Mouse (Mus musculus) megakaryocyte, adult 5-6 weeks (primary cell): ENCODE measurements around the gene Cfap61. TPM values are rescaled to one million over a fixed set of nuclear protein-coding genes. Genes with fewer than 3 reads are reported as not detected.
A peak's percentile ranks its signal among the peaks of the same experiment; 100 is the strongest.

Experiments
- ATAC-seq: 2 replicates; pipeline ENCODE4 v1.8.0; 2016; ENCODE audit warnings: mild to moderate bottlenecking, inconsistent platforms; ENCODE audit not compliant: poor library complexity, severe bottlenecking
- total RNA-seq, 2 experiments: library from RNA; stranded (forward) in 1 of 2; stranded (reverse) in 1 of 2; fragments of 153-499, 151-499 nt in 1 of 2; fragments of 221-1000, 200-1000 nt in 1 of 2; gene quantifications; 2 replicates each; pipeline versions ENCODE4 v1.2.3 to v1.2.4; 2015 to 2017

Cfap61 gene
- total RNA-seq, 2 experiments from 2014 or later: 0.07 to 0.44 TPM

DNA sequence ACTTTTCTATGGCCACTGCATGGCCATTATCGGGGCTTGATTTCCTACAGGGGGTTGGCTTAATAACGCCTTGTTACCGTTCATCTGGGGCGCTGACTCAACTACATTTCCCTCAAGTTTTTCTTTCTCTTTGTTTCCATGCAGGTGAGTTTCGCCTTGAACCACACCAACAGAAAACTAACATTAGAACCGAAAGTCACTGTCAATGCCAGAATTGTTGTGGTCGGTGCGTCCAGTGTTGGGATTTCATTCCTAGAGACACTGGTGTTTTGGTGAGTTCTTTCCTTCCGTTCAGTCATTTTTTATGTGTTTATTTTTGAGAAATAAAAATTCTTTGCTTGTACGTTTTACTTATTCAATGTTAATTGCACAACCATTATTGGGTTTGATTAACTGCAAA, 142.5 kb downstream of the Cfap61 start:
- ATAC-seq: no peak

DNA sequence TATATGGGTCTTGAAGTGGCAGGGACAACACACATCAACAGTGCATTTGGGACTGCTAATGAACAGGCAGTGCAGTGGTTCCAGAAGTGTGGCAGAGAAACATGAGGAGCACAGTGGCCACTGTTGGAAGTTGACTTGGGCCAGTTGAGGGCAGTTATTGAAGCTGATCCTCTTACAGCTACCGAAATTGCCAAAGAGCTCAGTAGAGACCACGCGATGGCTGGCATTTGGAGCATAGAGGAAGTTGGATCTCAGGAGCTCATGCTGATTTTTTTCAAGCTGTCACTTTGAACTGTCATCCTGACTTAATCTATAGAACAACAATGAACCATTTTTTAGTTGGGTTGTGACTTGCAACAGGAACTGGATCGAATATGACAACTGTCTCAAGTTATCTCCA, 145.7 kb downstream of the Cfap61 start:
- ATAC-seq: peak; percentile 52

DNA sequence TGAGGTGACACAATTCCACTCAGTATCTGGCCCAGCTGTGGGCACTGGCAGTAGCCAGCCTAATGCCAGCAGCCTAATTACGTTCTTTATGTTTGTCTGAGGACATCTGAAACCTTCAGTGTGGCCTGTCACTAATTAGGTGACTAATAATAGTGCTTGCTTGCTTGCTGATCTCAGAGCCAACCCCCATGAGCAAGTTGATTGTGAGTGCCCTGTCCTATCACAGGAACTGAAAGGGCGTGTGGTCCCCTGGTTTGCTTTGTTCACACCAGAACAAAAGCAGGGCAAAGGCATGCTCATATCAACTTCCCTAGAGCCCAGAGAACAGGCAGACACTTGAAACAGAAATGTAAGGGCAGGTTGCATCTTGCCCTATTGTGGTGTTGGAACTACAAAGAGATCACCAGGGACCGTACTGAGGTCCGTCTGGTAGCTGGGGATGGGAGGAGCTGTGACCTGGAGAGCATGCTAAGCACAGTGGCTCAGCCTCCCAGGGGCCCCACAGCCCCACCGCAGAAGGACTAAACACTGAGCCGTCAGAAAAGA, 148.8 kb downstream of the Cfap61 start:
- no peak for ATAC-seq

GRCm38 (mm10) chr2:146087411-146087810, 152.8 kb downstream of the Cfap61 start:
- ATAC-seq: no peak

DNA sequence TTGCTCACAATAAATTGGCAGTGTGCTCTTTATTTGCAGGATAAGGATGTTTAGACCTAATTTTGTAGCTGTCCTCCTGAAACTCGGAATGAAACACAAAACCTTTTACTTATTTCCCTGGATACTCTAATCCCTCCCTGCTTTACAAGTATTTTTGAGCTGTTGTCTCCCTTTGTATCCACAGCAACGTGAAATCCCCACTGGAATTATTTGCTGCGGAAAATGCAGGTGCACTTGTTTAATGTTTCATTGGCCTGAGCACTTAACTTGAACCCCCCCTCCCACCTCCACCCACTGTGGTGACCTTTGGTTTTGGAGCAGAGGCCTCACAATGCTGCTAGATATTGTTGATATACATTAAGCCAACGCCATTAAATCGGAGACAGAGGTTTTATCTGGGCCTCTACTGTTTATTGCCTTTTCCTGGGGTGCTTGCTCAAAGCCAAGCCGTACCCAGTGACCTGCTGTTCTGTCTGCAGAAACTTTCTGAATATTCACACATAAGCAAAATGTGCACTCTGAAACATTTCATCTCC, 154.6 kb downstream of the Cfap61 start:
- ATAC-seq: no peak

DNA sequence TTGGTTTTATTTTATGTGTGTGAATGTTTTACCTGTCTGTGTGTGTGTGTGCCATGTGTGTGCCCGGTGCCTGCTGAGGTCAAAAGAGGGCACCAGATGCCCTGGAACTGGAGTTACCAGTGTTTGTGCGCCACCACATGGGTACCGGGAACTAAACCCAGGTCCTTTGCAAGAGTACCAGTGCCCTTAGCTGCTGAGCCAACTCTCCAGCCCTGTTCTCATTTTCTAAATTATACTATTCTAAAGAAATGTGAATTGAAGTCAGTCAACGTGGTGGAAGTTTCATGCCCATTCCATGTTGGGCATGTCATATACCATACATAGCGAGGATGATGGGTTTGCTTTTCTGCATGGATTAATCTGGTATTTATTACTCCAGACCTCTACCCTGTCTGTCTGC, 162.9 kb downstream of the Cfap61 start:
- no peak for ATAC-seq

GRCm38 (mm10) chr2:146098853-146099717, 164.5 kb downstream of the Cfap61 start:
- ATAC-seq: peak; percentile 42

GRCm38 (mm10) chr2:146099838-146100237, 165.3 kb downstream of the Cfap61 start:
- ATAC-seq: peak; percentile 89

DNA sequence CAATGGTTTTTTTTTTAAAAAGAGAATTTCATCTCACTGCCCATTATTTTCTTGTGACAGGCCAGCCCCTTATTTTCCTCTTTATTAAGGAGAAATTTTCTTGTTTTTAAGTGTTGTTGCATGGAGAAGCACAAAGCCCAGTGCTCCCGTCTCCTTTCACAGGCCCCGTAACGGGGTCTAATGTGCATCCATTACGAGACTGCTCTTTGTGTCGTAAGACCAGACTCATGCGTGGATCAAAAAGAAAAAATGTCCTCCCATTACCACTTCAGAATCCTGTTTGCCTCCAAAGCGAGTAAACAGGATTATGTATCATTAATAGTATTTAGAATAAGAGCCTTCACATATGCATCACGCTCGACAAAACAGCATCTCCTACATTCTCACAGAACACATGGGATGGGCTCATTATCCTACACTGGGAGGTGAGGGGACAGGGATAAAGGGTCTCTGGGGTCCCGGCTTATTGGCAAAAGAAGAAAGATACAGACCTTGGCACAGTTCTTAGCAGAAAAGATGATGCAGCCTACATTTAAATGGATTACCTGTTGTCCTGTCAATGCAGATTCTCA, 166.0 kb downstream of the Cfap61 start:
- ATAC-seq: no peak

DNA sequence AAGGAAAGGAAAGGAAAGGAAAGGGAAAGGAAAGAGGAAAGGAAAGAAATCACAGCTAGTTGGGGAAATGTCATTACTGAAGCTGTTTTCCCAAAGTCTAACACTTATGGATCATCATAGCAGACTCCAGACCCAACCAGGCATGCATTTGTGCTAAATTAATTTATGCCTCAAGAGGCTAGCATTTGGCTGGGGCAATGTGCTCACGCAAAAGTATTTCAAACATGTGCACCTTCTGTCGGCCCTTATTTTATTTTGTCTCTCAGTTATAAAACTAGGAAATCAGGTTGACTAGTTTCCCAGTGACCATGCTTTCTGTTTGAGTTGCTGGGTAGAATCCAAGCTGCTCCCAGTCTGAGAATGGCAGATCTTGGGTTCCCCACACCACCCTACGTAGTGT, 168.0 kb downstream of the Cfap61 start:
- no peak for ATAC-seq

- no peak for ATAC-seq
Observed at GRCm38 (mm10) chr2:146105341-146105740, 170.8 kb downstream of the Cfap61 start.

- ATAC-seq: no peak
Observed at GRCm38 (mm10) chr2:146107980-146108379, 173.4 kb downstream of the Cfap61 start.

- no peak for ATAC-seq
Observed at GRCm38 (mm10) chr2:146109921-146110320, 175.3 kb downstream of the Cfap61 start.

DNA sequence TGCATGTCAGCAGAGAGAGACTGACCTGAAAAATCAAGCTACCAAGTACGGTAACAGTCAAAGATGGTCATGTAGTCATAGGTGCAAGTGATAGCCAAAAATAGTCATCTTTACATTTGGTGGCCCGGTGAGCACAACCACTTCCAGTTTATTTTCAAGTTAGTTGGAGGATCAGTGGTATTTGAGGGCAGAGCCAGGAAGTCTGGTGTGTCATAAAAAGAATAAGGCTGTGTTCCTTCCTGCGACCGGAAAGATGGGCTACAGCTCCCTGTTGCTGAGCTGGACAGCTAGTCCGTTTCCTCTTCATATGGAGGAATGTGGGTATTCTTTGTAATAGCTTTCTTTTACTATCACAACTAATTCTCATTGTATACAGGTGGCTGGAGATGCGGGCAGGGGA, 181.7 kb downstream of the Cfap61 start:
- peak; percentile 51 for ATAC-seq

- no peak for ATAC-seq
Observed at GRCm38 (mm10) chr2:146116726-146117125, 182.1 kb downstream of the Cfap61 start.

- ATAC-seq: no peak
Observed at GRCm38 (mm10) chr2:146117191-146117914, 182.8 kb downstream of the Cfap61 start.

- no peak for ATAC-seq
Observed at GRCm38 (mm10) chr2:146117915-146118403, 183.4 kb downstream of the Cfap61 start.

- no peak for ATAC-seq
Observed at GRCm38 (mm10) chr2:146121551-146121950, 187.0 kb downstream of the Cfap61 start.

- ATAC-seq: peak; percentile 62
Observed at GRCm38 (mm10) chr2:146125129-146125528, 190.5 kb downstream of the Cfap61 start.

GRCm38 (mm10) chr2:146128622-146129021, 194.0 kb downstream of the Cfap61 start:
- no peak for ATAC-seq

DNA sequence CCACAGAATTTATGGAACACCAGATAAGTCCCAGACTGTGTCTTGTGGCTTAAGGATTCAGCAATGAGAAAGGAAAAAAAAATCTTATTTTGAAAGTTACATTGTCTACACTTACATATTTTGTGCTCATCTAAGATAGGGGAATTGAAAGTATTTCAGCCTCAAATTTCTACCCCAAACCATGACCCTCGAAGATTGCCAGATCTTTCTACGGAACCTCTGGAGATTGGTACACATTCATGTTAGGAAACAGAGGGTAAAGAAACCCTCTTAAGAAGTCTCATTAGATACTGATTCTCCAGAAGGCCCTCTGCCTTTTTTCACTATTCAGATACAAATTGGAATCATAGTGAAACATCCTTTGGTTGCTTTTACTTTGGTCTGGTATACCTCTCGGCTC, 195.9 kb downstream of the Cfap61 start:
- ATAC-seq: peak; percentile 67
